Mouse (Mus musculus) stomach, embryonic 16.5 days (tissue): Measurements from ENCODE around the gene Eif4h. TPM values are rescaled to one million over a fixed set of nuclear protein-coding genes. Genes with fewer than 3 reads are reported as not detected.

Experiments
- ATAC-seq: fragments of 200-750 bp; cut with Nextera tagmentation; 2 replicates; pipeline ENCODE4 v1.8.0; 2017; ENCODE audit warnings: moderate number of reproducible peaks, moderate TSS enrichment; ENCODE audit not compliant: insufficient read depth, low FRiP score
- H3K27ac ChIP-seq: fragments of 300-500 bp; sonication (generic); 2 replicates; pipeline ENCODE4 v1.5.1; 2014; ENCODE audit warnings: low read length
- H3K27me3 ChIP-seq: fragments of 300-500 bp; sonication (generic); 2 replicates; pipeline ENCODE4 v1.6.1; 2014; ENCODE audit warnings: low read length, control low read depth, mixed read lengths; ENCODE audit not compliant: control insufficient read depth, insufficient read depth
- H3K36me3 ChIP-seq: fragments of 300-500 bp; sonication (generic); 2 replicates; pipeline ENCODE4 v1.6.1; 2014; ENCODE audit warnings: low read length; ENCODE audit not compliant: control insufficient read depth, insufficient read depth
- H3K4me1 ChIP-seq: fragments of 300-500 bp; sonication (generic); 2 replicates; pipeline ENCODE4 v1.6.1; 2014; ENCODE audit warnings: low read length, control low read depth, mixed read lengths; ENCODE audit not compliant: control insufficient read depth, insufficient read depth
- H3K4me2 ChIP-seq: fragments of 300-500 bp; sonication (generic); 2 replicates; pipeline ENCODE4 v1.6.1; 2014; ENCODE audit warnings: low read depth, low read length, mixed read lengths
- H3K4me3 ChIP-seq: fragments of 300-500 bp; sonication (generic); replicated peaks from 2 replicates; pipeline ENCODE4 v1.5.1; 2014; ENCODE audit warnings: mild to moderate bottlenecking, low read length
- H3K9ac ChIP-seq: fragments of 300-500 bp; sonication (generic); 2 replicates; pipeline ENCODE4 v1.6.1; 2014; ENCODE audit warnings: low read length
- H3K9me3 ChIP-seq: fragments of 300-500 bp; sonication (generic); replicated peaks from 2 replicates; pipeline ENCODE4 v1.6.1; 2016; ENCODE audit warnings: low read length, control low read depth; ENCODE audit not compliant: control insufficient read depth
- WGBS: fragments of 180-500 bp; shearing (Covaris S2); extraction: QIAGEN DNeasy Blood & Tissue Kit; methylation state at CpG from one replicate; pipeline ENCODE4 v1.1.7; 2014; 5-methylcytosine and 5-hydroxymethylcytosine counted together
- polyA plus RNA-seq: library from polyadenylated mRNA; unstranded; fragments of >200 nt; fragmentation: Nextera tagmentation; extraction: Ambion mirVana; gene quantifications from 2 replicates; pipeline ENCODE4 v1.2.1, GENCODE M21; 2015

Gene Eif4h
- polyA plus RNA-seq, 1 experiment from 2014 or later, result 378 TPM

DNA sequence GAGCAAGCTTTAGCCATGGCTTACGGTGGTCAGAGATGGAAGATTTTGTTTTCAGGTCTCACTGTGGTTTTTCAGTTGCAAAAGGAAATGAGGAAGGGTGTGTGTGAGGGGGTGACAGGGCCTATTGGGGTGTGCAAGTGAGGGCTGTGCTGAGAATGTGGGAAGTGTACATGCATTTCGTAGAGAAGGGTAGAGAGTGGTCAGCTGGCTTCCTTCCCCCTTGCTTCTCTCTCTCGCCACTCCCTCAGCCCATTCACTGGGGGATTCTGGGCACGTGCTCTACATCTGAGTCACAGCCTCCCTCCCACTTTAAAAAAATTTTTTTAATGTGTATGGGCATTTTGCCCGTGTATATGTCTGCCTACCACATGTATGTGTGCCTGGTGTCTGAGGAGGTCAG lies 32.2 kb downstream of the Eif4h start:
- 51% methylated on average over 5 of the region's 5 CpGs for WGBS

DNA sequence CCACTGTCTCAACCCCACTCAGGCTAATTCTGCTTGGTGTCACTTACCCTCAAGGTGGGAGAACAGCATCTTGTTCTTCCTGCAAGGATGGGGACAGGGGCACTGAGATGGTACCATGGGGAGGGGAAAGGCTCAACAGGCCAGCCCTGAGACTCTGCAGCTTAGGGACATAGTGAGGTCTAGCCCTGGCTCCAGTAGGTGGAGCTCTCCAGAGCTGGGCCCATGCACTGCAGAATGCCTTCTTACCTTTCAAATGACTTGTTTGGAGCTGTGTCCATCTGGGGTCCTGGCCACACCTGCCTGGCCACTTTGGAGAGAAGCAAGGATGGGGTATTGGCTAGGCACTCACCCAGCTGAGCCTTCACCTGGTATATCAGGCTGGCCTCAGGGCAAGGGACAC lies 33.0 kb downstream of the Eif4h start:
- no peaks in the 10 kb centered on the region for H3K9me3 ChIP-seq
- no peak for ATAC-seq
- no peak overlapping the region for H3K4me2 ChIP-seq
- no peak overlapping the region for H3K9ac ChIP-seq
- no peaks in the 10 kb centered on the region for H3K27me3 ChIP-seq
- no peaks in the 10 kb centered on the region for H3K36me3 ChIP-seq
- no peak overlapping the region for H3K4me3 ChIP-seq
- no peak overlapping the region for H3K27ac ChIP-seq
- no peaks in the 10 kb centered on the region for H3K4me1 ChIP-seq

More for the DNA sequence above, 32.2 kb downstream of the Eif4h start:
- no peak overlapping the region for H3K4me3 ChIP-seq
- H3K9me3 ChIP-seq, result no peaks in the 10 kb centered on the region
- H3K36me3 ChIP-seq, result no peaks in the 10 kb centered on the region
- 0 out of 2 replicates have a peak, but pooled peaks have one; percentile 44 for ATAC-seq
- no peak overlapping the region for H3K9ac ChIP-seq
- H3K4me2 ChIP-seq, result 0 out of 2 replicates have a peak overlapping the region, but pooled peaks have one; percentile 3
- H3K27ac ChIP-seq, result no peak overlapping the region
- no peaks in the 10 kb centered on the region for H3K27me3 ChIP-seq
- H3K4me1 ChIP-seq, result no peaks in the 10 kb centered on the region

DNA sequence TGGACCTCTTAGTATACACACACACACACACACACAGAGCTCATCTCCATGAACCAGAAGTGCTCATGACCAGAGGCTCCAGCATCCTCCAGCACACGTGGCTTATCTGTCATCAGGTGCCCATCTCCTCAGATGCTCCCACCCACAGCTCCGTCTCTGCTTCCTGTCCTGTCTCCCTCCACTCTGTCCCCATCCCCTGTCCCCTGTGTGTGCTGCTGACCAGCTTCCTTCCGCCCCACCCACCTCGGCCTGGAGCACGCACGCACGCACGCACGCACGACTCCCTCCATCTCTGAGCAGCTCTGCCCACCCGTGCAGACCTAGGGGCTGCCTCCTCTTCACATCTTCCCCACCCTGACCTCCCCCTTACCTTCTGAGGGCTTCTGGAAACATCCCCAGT lies 34.9 kb downstream of the Eif4h start:
- no peak overlapping the region for H3K4me3 ChIP-seq
- H3K9ac ChIP-seq, result no peak overlapping the region
- no peaks in the 10 kb centered on the region for H3K27me3 ChIP-seq
- no peaks in the 10 kb centered on the region for H3K4me1 ChIP-seq
- H3K9me3 ChIP-seq, result no peaks in the 10 kb centered on the region
- ATAC-seq, result no peak
- no peak overlapping the region for H3K27ac ChIP-seq
- 83% methylated on average over 11 of the region's 11 CpGs for WGBS
- no peaks in the 10 kb centered on the region for H3K36me3 ChIP-seq
- no peak overlapping the region for H3K4me2 ChIP-seq

DNA sequence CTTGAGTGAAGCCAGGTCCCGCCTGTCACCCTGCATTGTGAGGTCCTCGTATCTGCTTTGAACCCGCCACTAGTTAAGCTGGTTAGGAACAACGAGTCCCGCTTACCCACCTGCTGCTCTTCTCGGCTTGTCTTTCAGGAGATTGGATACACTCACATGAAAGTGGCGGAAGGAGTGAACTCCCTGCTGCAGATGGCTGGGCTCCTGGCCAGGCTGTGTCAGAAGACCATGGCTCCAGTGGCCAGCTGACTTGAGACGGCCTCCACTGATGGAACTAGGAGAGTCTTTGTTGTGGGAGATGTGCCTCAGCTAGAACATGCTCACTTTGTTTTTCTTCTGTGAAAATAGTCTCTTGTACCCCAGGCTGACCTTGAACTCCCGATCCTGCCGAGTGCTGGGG lies 41.6 kb downstream of the Eif4h start:
- ATAC-seq, result no peak
- Histone ChIP-seq H3K9me3 (no peaks in the 10 kb centered on the region), H3K27ac (no peak overlapping the region), H3K27me3 (no peaks in the 10 kb centered on the region), H3K9ac (no peak overlapping the region), H3K36me3 (peaks cover 21% of the 10 kb centered on the region; the same call in 1 of the 2 replicates), H3K4me3 (no peak overlapping the region), H3K4me2 (no peak overlapping the region), H3K4me1 (no peaks in the 10 kb centered on the region)
- 77% methylated on average over 10 of the region's 10 CpGs for WGBS

DNA sequence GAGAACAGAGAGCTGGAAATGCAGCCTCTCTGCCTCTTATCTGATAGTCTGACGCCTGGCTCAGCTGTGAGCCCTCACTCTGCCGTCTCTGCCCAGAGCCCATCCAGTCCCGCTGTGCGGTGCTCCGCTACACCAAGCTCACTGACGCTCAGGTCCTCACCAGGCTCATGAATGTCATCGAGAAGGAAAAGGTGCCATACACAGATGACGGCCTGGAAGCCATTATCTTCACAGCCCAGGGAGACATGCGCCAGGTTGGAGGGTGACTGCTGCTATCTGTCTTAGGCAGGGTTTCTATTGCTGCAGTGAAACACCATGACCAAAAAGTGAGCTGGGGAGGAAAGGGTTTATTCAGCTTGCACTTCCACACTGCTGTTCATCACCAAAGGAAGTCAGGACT lies 46.2 kb downstream of the Eif4h start:
- Histone ChIP-seq H3K4me1 (no peaks in the 10 kb centered on the region), H3K27me3 (no peaks in the 10 kb centered on the region), H3K4me3 (no peak overlapping the region), H3K27ac (no peak overlapping the region), H3K9me3 (no peaks in the 10 kb centered on the region), H3K36me3 (peaks cover 28% of the 10 kb centered on the region), H3K9ac (no peak overlapping the region), H3K4me2 (no peak overlapping the region)
- no peak for ATAC-seq
- WGBS, result 82% methylated on average over 9 of the region's 9 CpGs

DNA sequence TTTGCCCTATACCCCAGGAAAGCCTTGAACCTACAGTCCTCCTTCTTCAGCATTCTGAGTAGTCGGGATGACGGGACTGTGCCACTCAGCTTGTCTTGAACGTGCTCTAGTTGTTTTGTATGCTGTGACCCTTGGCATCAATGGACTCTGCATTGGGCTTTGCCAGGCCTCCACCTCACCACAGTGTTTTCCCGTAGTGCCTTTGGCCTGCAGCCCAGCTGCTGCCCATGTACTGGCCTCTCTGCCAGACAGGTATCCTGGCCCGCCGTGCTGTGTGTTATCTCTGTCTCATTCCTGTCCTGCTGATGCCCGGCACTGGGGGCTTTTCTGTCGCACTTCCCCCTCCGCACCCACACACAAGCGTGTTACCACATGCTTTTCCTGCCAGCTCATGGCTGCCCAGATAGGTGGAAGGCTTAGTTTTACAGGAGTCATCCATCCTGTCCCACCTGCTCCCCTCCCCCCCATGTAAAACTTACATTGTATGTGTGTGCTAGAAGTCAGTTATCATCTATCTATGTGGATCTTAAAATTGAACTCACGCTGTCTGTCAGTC lies 47.2 kb downstream of the Eif4h start:
- WGBS, result 87% methylated on average over 11 of the region's 11 CpGs
- no peak for ATAC-seq
- no peaks in the 10 kb centered on the region for H3K9me3 ChIP-seq
- no peaks in the 10 kb centered on the region for H3K27me3 ChIP-seq
- H3K36me3 ChIP-seq, result peaks cover 21% of the 10 kb centered on the region
- no peak overlapping the region for H3K27ac ChIP-seq
- H3K9ac ChIP-seq, result no peak overlapping the region
- H3K4me3 ChIP-seq, result no peak overlapping the region
- no peak overlapping the region for H3K4me2 ChIP-seq
- H3K4me1 ChIP-seq, result no peaks in the 10 kb centered on the region

DNA sequence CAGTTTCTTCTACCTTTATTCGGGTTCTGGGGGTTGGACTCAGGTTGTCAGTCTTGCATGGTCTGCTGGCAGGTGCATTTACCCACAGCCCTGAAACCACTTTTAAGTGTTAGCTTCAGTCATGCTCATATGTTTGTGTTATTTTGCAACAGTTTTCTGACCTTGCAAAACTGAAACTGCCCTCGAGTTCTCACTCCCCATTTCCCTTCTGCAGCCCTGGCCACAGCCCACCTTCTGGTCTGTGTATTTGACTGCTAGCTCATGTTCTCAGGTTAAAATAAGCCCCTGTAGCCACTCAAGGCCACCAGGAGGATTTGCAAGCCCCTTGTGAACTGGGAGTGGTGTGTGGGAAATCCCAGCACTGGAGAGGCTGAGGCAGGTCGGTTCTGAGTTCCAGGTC lies 49.4 kb downstream of the Eif4h start:
- H3K4me2 ChIP-seq, result no peak overlapping the region
- H3K36me3 ChIP-seq, result peaks cover 13% of the 10 kb centered on the region; the same call in 1 of the 2 replicates
- no peak overlapping the region for H3K27ac ChIP-seq
- H3K4me3 ChIP-seq, result no peak overlapping the region
- H3K27me3 ChIP-seq, result no peaks in the 10 kb centered on the region
- no peak for ATAC-seq
- H3K4me1 ChIP-seq, result no peaks in the 10 kb centered on the region
- H3K9me3 ChIP-seq, result no peaks in the 10 kb centered on the region
- WGBS, result 82% methylated on average over 3 of the region's 3 CpGs
- no peak overlapping the region for H3K9ac ChIP-seq

DNA sequence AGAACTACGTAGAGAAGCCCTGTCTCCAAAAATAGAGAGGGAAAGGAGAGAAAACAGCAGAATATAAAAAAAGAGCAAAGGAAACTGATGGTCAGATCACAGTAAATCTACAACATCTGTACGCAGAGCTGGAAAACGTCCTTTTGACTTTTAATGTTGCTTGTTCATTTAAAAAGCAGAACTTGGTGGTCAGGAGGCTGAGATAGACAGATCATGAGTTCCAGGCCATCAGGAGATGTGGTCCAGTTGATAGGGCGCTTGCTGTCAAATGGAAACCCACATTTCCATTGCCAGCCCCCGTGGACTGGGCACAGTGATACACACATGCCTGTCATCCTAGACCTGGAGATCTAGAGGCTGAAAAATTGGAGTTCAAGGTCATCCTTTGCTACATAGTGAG lies 54.5 kb downstream of the Eif4h start:
- no peak overlapping the region for H3K9ac ChIP-seq
- H3K27ac ChIP-seq, result no peak overlapping the region
- no peak overlapping the region for H3K4me2 ChIP-seq
- 86% methylated on average over 5 of the region's 5 CpGs for whole genome bisulfite sequencing
- H3K27me3 ChIP-seq, result no peaks in the 10 kb centered on the region
- peaks cover 11% of the 10 kb centered on the region for H3K4me1 ChIP-seq
- no peak overlapping the region for H3K4me3 ChIP-seq
- no peaks in the 10 kb centered on the region for H3K36me3 ChIP-seq
- no peaks in the 10 kb centered on the region for H3K9me3 ChIP-seq
- no peak for ATAC-seq

DNA sequence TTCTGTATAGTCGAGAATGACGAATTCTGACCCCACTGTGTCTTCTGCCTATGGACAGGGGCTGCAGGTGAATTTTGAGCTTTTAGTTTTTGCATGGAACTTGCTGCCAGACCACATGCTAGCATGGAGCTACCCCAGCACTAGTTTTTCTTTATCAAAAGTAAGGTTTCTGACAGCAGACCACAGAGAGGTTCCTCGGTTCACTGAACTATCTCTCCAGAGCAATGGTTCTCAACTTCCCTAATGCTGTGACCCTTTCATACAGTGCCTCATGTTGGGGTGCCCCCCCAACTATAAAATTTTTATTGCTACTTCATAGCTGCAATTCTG lies 55.4 kb downstream of the Eif4h start:
- no peak for ATAC-seq
- H3K4me1 ChIP-seq, result peaks cover 11% of the 10 kb centered on the region
- peak overlapping the region; percentile 100 for H3K4me3 ChIP-seq
- H3K27me3 ChIP-seq, result no peaks in the 10 kb centered on the region
- H3K9ac ChIP-seq, result 0 out of 2 replicates have a peak overlapping the region, but pooled peaks have one; percentile 94
- H3K27ac ChIP-seq, result no peak overlapping the region
- WGBS, result 65% methylated on average over 3 of the region's 3 CpGs
- H3K9me3 ChIP-seq, result no peaks in the 10 kb centered on the region
- H3K36me3 ChIP-seq, result no peaks in the 10 kb centered on the region
- peak overlapping the region; percentile 94 for H3K4me2 ChIP-seq
